Mouse (Mus musculus): ENCODE results near the gene Nub1. TPM values are rescaled to one million over a fixed set of nuclear protein-coding genes. Genes with fewer than 3 reads are reported as not detected.

The Nub1 gene
- polyA plus RNA-seq, 1 experiment from 2014 or later: 45.0 TPM

DNA sequence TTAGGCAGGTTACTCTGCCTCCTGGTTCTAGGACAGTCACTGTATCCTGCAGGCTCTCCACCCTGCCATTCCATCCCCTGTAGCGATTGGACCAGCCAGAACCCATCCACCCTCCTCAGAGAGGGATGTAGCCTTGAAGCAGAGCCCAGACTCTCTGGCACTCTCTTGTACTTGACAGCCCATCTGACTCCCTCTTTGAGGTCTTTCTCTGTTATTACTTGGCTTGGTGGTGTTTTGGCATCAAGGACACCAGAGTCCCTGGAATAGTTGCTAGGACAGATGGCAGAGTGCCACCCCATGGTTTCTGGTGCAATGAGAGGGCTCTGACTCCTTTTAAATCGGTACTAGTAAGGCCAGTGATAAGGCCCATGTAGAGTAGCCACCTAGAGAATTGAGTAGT, 27.9 kb downstream of the Nub1 start:
- 81% methylated on average over 2 of the region's 2 CpGs for WGBS
- H3K4me1 ChIP-seq (ENCODE audit: control insufficient read depth, insufficient read depth, low read length): no peaks in the 10 kb centered on the region
- H3K4me2 ChIP-seq (replicated peaks; ENCODE audit: low read depth, low read length): no peak overlapping the region
- H3K36me3 ChIP-seq (ENCODE audit: control insufficient read depth, insufficient read depth, low read length): peaks cover 73% of the 10 kb centered on the region
- no peak overlapping the region for H3K4me3 ChIP-seq (ENCODE audit: low read length)
- H3K9ac ChIP-seq (ENCODE audit: low read depth, low read length): no peak overlapping the region
- no peak for ATAC-seq (ENCODE audit: low FRiP score, low TSS enrichment)
- no peaks in the 10 kb centered on the region for H3K27me3 ChIP-seq (ENCODE audit: control insufficient read depth, insufficient read depth, low read length)
- H3K9me3 ChIP-seq (ENCODE audit: control insufficient read depth, low read length): no peaks in the 10 kb centered on the region
- H3K27ac ChIP-seq (ENCODE audit: low read depth, low read length): no peak overlapping the region

DNA sequence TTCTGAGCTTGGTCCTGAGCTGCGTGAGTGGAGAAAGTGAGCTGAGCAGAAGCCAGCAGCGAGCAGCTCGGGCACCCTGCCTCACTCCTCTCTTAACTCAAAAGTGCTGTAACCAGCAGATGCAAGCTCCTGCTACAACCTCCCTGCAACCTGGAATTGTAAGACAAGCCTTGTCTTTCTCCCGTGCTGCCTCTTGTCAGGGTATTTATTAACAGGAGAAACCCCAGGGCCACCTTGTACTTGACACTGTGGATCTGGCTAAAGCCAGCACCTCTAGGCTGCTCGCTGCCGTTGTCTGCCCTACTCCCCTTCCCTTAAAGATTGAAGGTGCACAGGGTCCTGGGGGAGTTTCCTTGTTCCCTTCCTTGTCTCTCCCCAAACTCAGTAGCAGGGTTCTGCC, 28.7 kb downstream of the Nub1 start:
- H3K4me1 ChIP-seq (ENCODE audit: control insufficient read depth, insufficient read depth, low read length): no peaks in the 10 kb centered on the region
- H3K4me3 ChIP-seq (ENCODE audit: low read length): no peak overlapping the region
- H3K4me2 ChIP-seq (replicated peaks; ENCODE audit: low read depth, low read length): no peak overlapping the region
- no peak overlapping the region for H3K27ac ChIP-seq (ENCODE audit: low read depth, low read length)
- ATAC-seq (ENCODE audit: low FRiP score, low TSS enrichment): no peak
- peaks cover 66% of the 10 kb centered on the region for H3K36me3 ChIP-seq (ENCODE audit: control insufficient read depth, insufficient read depth, low read length)
- no peaks in the 10 kb centered on the region for H3K9me3 ChIP-seq (ENCODE audit: control insufficient read depth, low read length)
- H3K9ac ChIP-seq (ENCODE audit: low read depth, low read length): no peak overlapping the region
- 64% methylated on average over 6 of the region's 6 CpGs for WGBS
- no peaks in the 10 kb centered on the region for H3K27me3 ChIP-seq (ENCODE audit: control insufficient read depth, insufficient read depth, low read length)

DNA sequence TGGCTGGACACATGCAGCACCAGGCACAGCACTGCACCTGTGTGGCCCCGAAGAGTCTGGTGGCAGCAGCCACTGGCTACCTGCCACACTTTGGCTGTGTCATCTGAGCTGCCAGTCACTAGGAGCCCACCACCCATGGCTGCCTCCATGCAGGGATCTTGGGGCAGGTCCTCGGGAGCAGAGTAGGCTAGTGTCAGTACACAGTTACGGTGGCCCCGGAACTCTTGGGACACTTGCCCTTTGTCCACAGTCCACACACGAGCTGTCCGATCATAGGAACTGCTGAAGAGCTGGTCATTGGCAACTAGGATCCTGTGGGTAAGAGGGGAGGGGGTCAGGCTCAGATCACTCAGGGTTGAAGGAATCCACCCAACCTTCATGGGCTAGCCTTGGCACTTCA, 32.7 kb downstream of the Nub1 start:
- H3K4me3 ChIP-seq (ENCODE audit: low read length): no peak overlapping the region
- H3K4me1 ChIP-seq (ENCODE audit: control insufficient read depth, insufficient read depth, low read length): no peaks in the 10 kb centered on the region
- H3K27ac ChIP-seq (ENCODE audit: low read depth, low read length): no peak overlapping the region
- H3K36me3 ChIP-seq (ENCODE audit: control insufficient read depth, insufficient read depth, low read length): peaks cover 40% of the 10 kb centered on the region
- H3K9me3 ChIP-seq (ENCODE audit: control insufficient read depth, low read length): no peaks in the 10 kb centered on the region
- no peak overlapping the region for H3K9ac ChIP-seq (ENCODE audit: low read depth, low read length)
- no peak for ATAC-seq (ENCODE audit: low FRiP score, low TSS enrichment)
- H3K27me3 ChIP-seq (ENCODE audit: control insufficient read depth, insufficient read depth, low read length): no peaks in the 10 kb centered on the region
- 88% methylated on average over 6 of the region's 6 CpGs for WGBS
- no peak overlapping the region for H3K4me2 ChIP-seq (replicated peaks; ENCODE audit: low read depth, low read length)

DNA sequence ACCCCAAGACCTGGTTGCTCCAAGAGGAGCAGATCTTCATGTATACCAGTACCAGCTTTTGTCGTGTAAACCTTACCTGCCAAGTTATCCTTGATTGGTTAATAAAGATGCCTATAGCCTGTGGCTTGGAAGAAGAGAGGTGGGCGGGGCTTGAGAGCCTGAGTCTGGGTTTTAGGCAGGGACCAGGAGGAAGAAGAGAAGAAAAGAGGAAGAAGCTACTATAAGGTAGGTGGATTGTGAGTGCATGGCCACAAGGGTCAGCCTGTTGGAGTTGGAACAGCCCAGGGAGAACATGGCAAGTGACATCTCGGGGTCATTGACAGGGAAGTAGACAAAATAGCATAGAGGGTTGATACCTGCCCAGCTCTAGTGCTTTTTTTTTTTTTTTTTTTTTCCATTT, 34.5 kb downstream of the Nub1 start:
- ATAC-seq (ENCODE audit: low FRiP score, low TSS enrichment): no peak

DNA sequence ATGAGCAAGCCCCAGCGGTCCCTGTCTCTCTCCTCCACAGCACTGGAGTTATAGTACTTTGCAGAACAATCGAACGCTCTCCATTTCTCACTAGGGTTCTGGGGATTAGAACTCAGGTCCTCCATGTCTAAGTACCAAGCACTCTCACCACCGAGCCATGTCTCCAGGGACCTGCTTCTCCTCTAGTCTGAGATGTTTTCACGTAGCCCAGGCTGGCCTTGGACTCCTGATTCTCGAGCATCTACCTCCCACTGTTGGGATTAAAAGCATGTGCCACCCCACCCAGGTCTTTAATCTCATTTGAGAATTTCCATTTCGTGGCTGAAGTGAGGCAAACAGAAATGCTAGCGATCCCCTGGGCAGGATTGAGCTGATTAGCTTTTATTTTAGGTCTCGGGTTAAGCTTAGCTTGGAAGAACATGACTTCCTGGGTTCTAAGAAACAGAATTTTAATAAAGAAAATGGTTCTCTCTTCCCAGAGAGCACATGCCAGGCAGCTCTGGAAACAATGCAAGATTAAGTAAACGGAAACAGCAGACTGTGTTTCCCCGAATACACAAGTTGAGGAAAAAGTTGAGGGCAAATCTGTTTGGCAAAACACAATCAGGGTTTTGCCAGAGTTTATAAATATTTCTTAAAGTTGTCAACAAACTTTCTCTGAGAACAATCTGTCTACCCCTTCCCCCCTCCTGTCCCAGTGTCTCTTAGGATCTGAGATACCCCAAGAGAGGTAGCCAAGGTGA, 38.4 kb downstream of the Nub1 start:
- WGBS: 87% methylated on average over 11 of the region's 11 CpGs
- Histone ChIP-seq H3K4me2 (replicated peaks; ENCODE audit: low read depth, low read length) (no peak overlapping the region), H3K27me3 (ENCODE audit: control insufficient read depth, insufficient read depth, low read length) (no peaks in the 10 kb centered on the region), H3K9me3 (ENCODE audit: control insufficient read depth, low read length) (no peaks in the 10 kb centered on the region), H3K27ac (ENCODE audit: low read depth, low read length) (no peak overlapping the region), H3K4me1 (ENCODE audit: control insufficient read depth, insufficient read depth, low read length) (0 out of 2 replicates have a peak, but pooled peaks cover 3% of the 10 kb centered on the region), H3K4me3 (ENCODE audit: low read length) (no peak overlapping the region), H3K9ac (ENCODE audit: low read depth, low read length) (no peak overlapping the region), H3K36me3 (ENCODE audit: control insufficient read depth, insufficient read depth, low read length) (peaks cover 14% of the 10 kb centered on the region; the same call in 1 of the 2 replicates)
- ATAC-seq (ENCODE audit: low FRiP score, low TSS enrichment): no peak

More for the DNA sequence above, 34.5 kb downstream of the Nub1 start:
- WGBS: 90% methylated on average over 3 of the region's 3 CpGs
- H3K9me3 ChIP-seq (ENCODE audit: control insufficient read depth, low read length): no peaks in the 10 kb centered on the region
- no peak overlapping the region for H3K4me3 ChIP-seq (ENCODE audit: low read length)
- H3K36me3 ChIP-seq (ENCODE audit: control insufficient read depth, insufficient read depth, low read length): peaks cover 32% of the 10 kb centered on the region
- H3K27ac ChIP-seq (ENCODE audit: low read depth, low read length): no peak overlapping the region
- H3K9ac ChIP-seq (ENCODE audit: low read depth, low read length): no peak overlapping the region
- 0 out of 2 replicates have a peak, but pooled peaks cover 3% of the 10 kb centered on the region for H3K4me1 ChIP-seq (ENCODE audit: control insufficient read depth, insufficient read depth, low read length)
- no peaks in the 10 kb centered on the region for H3K27me3 ChIP-seq (ENCODE audit: control insufficient read depth, insufficient read depth, low read length)
- H3K4me2 ChIP-seq (replicated peaks; ENCODE audit: low read depth, low read length): no peak overlapping the region

DNA sequence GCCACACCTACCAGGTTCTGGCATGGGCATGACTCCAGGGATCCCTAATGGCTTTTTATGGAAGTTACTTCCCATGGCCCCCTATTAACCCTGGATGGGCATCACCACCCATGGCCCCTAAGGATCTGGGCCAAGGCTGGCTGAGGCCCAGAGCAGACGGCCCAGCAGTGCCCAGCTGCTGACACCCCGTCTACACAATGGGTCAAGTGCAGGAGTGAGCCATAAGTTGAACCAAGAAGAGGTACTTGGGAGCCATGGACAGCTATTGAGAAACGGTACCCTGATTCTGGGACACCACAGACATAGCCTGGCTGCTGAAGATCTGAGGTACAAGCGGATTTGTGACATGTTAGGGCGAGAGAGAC, 38.9 kb downstream of the Nub1 start:
- peak overlapping the region; percentile 74 for H3K27ac ChIP-seq (ENCODE audit: low read depth, low read length)
- H3K4me1 ChIP-seq (ENCODE audit: control insufficient read depth, insufficient read depth, low read length): 0 out of 2 replicates have a peak, but pooled peaks cover 5% of the 10 kb centered on the region
- H3K4me2 ChIP-seq (replicated peaks; ENCODE audit: low read depth, low read length): no peak overlapping the region
- H3K36me3 ChIP-seq (ENCODE audit: control insufficient read depth, insufficient read depth, low read length): peaks cover 14% of the 10 kb centered on the region; the same call in 1 of the 2 replicates
- no peak for ATAC-seq (ENCODE audit: low FRiP score, low TSS enrichment)
- H3K27me3 ChIP-seq (ENCODE audit: control insufficient read depth, insufficient read depth, low read length): no peaks in the 10 kb centered on the region
- 80% methylated on average over 5 of the region's 5 CpGs for WGBS
- H3K9me3 ChIP-seq (ENCODE audit: control insufficient read depth, low read length): no peaks in the 10 kb centered on the region
- no peak overlapping the region; the same call in 1 of the 2 replicates for H3K9ac ChIP-seq (ENCODE audit: low read depth, low read length)
- no peak overlapping the region for H3K4me3 ChIP-seq (ENCODE audit: low read length)

DNA sequence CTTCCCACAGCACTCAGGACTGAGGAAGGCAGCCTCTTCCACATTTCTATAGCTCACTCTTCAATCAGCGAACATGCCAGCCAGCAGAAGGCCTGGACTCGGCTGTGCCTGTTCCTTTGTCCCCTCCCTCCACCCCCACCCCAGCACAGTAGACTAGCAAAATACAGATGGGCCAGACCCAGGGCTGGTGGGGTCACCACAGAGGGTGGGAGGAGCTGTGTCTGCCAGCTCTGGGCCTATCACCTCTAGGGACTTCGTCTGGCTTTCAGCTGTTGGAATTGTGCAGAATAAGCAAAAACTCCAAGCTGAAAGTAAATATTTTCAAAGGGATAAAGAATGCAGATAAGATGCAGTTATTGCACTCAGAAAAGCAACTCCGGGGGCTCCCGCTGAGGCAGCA, 39.5 kb downstream of the Nub1 start:
- Histone ChIP-seq H3K4me2 (replicated peaks; ENCODE audit: low read depth, low read length) (no peak overlapping the region), H3K27ac (ENCODE audit: low read depth, low read length) (peak overlapping the region; percentile 74; the same call in 1 of the 2 replicates)
- peak; percentile 70; the same call in 1 of the 2 replicates for ATAC-seq (ENCODE audit: low FRiP score, low TSS enrichment)

DNA sequence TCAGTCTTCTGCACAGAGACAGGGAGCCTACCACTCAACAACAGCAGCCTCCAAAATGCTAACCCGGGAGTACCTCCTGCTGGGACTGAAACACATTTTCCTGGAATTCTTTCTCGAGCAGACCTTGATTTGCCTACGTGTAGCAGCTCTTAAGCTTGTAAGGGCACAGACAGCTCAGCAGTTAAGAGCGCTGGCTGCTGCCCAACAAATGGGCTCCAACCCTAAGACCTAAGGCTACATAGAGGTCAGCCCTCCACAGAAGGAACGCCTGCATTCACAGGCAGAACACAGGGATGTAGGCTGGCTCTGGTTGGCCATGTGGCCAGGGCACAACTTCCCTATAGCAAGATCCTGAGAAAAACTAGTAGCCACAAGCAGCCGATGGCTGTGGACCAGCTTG, 40.6 kb downstream of the Nub1 start:
- 70% methylated on average over 6 of the region's 6 CpGs for WGBS
- no peak for ATAC-seq (ENCODE audit: low FRiP score, low TSS enrichment)

More for the DNA sequence above, 39.5 kb downstream of the Nub1 start:
- H3K27me3 ChIP-seq (ENCODE audit: control insufficient read depth, insufficient read depth, low read length): no peaks in the 10 kb centered on the region
- H3K9me3 ChIP-seq (ENCODE audit: control insufficient read depth, low read length): no peaks in the 10 kb centered on the region
- 32% methylated on average over 5 of the region's 5 CpGs for WGBS
- H3K4me1 ChIP-seq (ENCODE audit: control insufficient read depth, insufficient read depth, low read length): 0 out of 2 replicates have a peak, but pooled peaks cover 7% of the 10 kb centered on the region
- no peak overlapping the region for H3K4me3 ChIP-seq (ENCODE audit: low read length)
- H3K36me3 ChIP-seq (ENCODE audit: control insufficient read depth, insufficient read depth, low read length): peaks cover 12% of the 10 kb centered on the region; the same call in 1 of the 2 replicates
- no peak overlapping the region; the same call in 1 of the 2 replicates for H3K9ac ChIP-seq (ENCODE audit: low read depth, low read length)

More for the DNA sequence above, 40.6 kb downstream of the Nub1 start:
- H3K4me2 ChIP-seq (replicated peaks; ENCODE audit: low read depth, low read length): no peak overlapping the region
- H3K27me3 ChIP-seq (ENCODE audit: control insufficient read depth, insufficient read depth, low read length): no peaks in the 10 kb centered on the region
- H3K4me3 ChIP-seq (ENCODE audit: low read length): no peak overlapping the region
- H3K4me1 ChIP-seq (ENCODE audit: control insufficient read depth, insufficient read depth, low read length): 0 out of 2 replicates have a peak, but pooled peaks cover 8% of the 10 kb centered on the region
- no peaks in the 10 kb centered on the region for H3K9me3 ChIP-seq (ENCODE audit: control insufficient read depth, low read length)
- peak overlapping the region; percentile 74; the same call in 1 of the 2 replicates for H3K27ac ChIP-seq (ENCODE audit: low read depth, low read length)
- peaks cover 9% of the 10 kb centered on the region; the same call in 1 of the 2 replicates for H3K36me3 ChIP-seq (ENCODE audit: control insufficient read depth, insufficient read depth, low read length)
- no peak overlapping the region for H3K9ac ChIP-seq (ENCODE audit: low read depth, low read length)
